Mouse (Mus musculus) common myeloid progenitor, adult 5-6 weeks (primary cell): ENCODE measurements around the gene Ssrp1. TPM values are rescaled to one million over a fixed set of nuclear protein-coding genes. Genes with fewer than 3 reads are reported as not detected.

Source experiments
- ATAC-seq: replicated peaks from 2 replicates; pipeline ENCODE4 v1.8.0; 2016; ENCODE audit warnings: low read depth, mild to moderate bottlenecking, moderate TSS enrichment, inconsistent platforms; ENCODE audit not compliant: poor library complexity, severe bottlenecking
- total RNA-seq: library from RNA; stranded (forward); fragments of 200-1000, 187-1606 nt; gene quantifications from 2 replicates; pipeline ENCODE4 v1.2.3, GENCODE M21; 2017

Ssrp1 gene
- total RNA-seq, 1 experiment from 2014 or later = 486 TPM

GRCm38 (mm10) chr2:85067903-85068625 is 31.0 kb downstream of the Ssrp1 start:
- ATAC-seq = no peak

GRCm38 (mm10) chr2:85068626-85069025 is 31.6 kb downstream of the Ssrp1 start:
- no peak for ATAC-seq

GRCm38 (mm10) chr2:85070086-85070485 is 33.1 kb downstream of the Ssrp1 start:
- no peak for ATAC-seq

GRCm38 (mm10) chr2:85071921-85072320 is 34.9 kb downstream of the Ssrp1 start:
- ATAC-seq = no peak

- ATAC-seq = no peak
These were observed 36.7 kb downstream of the Ssrp1 start for GRCm38 (mm10) chr2:85073751-85074150.

GRCm38 (mm10) chr2:85088716-85089646 is 51.9 kb downstream of the Ssrp1 start:
- no peak for ATAC-seq

- no peak for ATAC-seq
These were observed 54.3 kb downstream of the Ssrp1 start for GRCm38 (mm10) chr2:85091325-85091724.

- no peak for ATAC-seq
These were observed 56.3 kb downstream of the Ssrp1 start for GRCm38 (mm10) chr2:85093376-85093775.

GRCm38 (mm10) chr2:85095906-85096305 is 58.9 kb downstream of the Ssrp1 start:
- ATAC-seq = no peak

Other genes starting within 250 kb of the Ssrp1 start
- gene Ube2l6, start 238.4 kb upstream of the Ssrp1 start, total RNA-seq = 20.6 and 24.7 TPM in 2 replicates
- gene Smtnl1, start 214.6 kb upstream of the Ssrp1 start, total RNA-seq = not detected in 2 replicates
- 43.7 and 48.9 TPM in 2 replicates for gene Timm10, start 210.2 kb upstream of the Ssrp1 start, total RNA-seq
- gene Slc43a1, start 198.4 kb upstream of the Ssrp1 start, total RNA-seq = 21.0 and 23.4 TPM in 2 replicates
- not detected in 2 replicates for gene Rtn4rl2, start 150.5 kb upstream of the Ssrp1 start, total RNA-seq
- gene Slc43a3, start 100.7 kb upstream of the Ssrp1 start, total RNA-seq = 91.9 and 105 TPM in 2 replicates
- gene Prg2, start 56.8 kb upstream of the Ssrp1 start, total RNA-seq = 26.2 and 36.6 TPM in 2 replicates
- gene Prg3, start 49.0 kb upstream of the Ssrp1 start, total RNA-seq = 2.8 and 7.1 TPM in 2 replicates
- gene P2rx3, start 228 bp downstream of the Ssrp1 start, total RNA-seq = not detected in 2 replicates
- gene Tnks1bp1, start 10.8 kb downstream of the Ssrp1 start, total RNA-seq = 2.9 and 5.1 TPM in 2 replicates
- gene Aplnr, start 99.0 kb downstream of the Ssrp1 start, total RNA-seq = 0.14 and 0.29 TPM in 2 replicates
- gene Lrrc55, start 160.0 kb downstream of the Ssrp1 start, total RNA-seq = not detected in 2 replicates